Comparison of ENCODE assay signal across 22 mouse cellular contexts in genomic region chr1:38885956-38886355, GRCm38 (mm10). TPM values are rescaled to one million over a fixed set of nuclear protein-coding genes. Genes with fewer than 3 reads are reported as not detected.
DNase-seq lines count a peak whose midpoint lies in the region; ATAC-seq and TF ChIP-seq lines count a peak whose summit lies in the region.
"Had no signal": no experiment of that assay in that cellular context is flagged by ENCODE, and none has a peak within 500 bp of the region (broad histone marks: within the 10 kb centered on the region; RNA-seq: fewer than 3 reads in every experiment).

No protein-coding gene starts in this region.

- intact Hi-C loops in left cerebral cortex, postnatal 36 days (cut with DNase I): no loop called here

- no peak for ATAC-seq in G1E (ENCODE audit: extremely low read depth, insufficient number of reproducible peaks, low FRiP score, poor library complexity, severe bottlenecking)
- no peak for ATAC-seq in midbrain, embryonic 16.5 days
- ATAC-seq: forebrain, embryonic 16.5 days; lung, postnatal 0 days had no signal

- no peaks in the 10 kb centered on the region for H3K27me3 ChIP-seq in G1E (ENCODE audit: insufficient read depth, low read length)
- H3K27me3 ChIP-seq in midbrain, embryonic 16.5 days (ENCODE audit: control insufficient read depth, insufficient read depth, low read depth, low read length): no peaks in the 10 kb centered on the region
- H3K27me3 ChIP-seq: hindbrain, embryonic 15.5 days; liver, embryonic 13.5 days; stomach, embryonic 15.5 days had no signal

- H3K4me3 ChIP-seq in G1E (ENCODE audit: low read depth, low read length): peak overlapping the region; percentile 25; the same call in 1 of the 2 replicates
- H3K4me3 ChIP-seq in midbrain, embryonic 16.5 days (ENCODE audit: low read depth, low read length): no peak overlapping the region
- H3K4me3 ChIP-seq: hindbrain, embryonic 15.5 days; liver, embryonic 13.5 days; midbrain, embryonic 10.5 days; stomach, embryonic 15.5 days had no signal

- no peaks in the 10 kb centered on the region for H3K9me3 ChIP-seq in G1E (replicated peaks)
- H3K9me3 ChIP-seq in midbrain, embryonic 16.5 days (replicated peaks; ENCODE audit: control insufficient read depth, low read length, poor library complexity, severe bottlenecking): no peaks in the 10 kb centered on the region
- H3K9me3 ChIP-seq: hindbrain, embryonic 15.5 days; liver, embryonic 13.5 days; midbrain, embryonic 10.5 days; stomach, embryonic 15.5 days had no signal

- TF ChIP-seq CTCF in G1E (IDR thresholded peaks at IDR 0.05; ENCODE audit: low read depth, low read length): no peak

- no peak overlapping the region for H3K9ac ChIP-seq in midbrain, embryonic 16.5 days (ENCODE audit: low read depth, low read length)
- H3K9ac ChIP-seq: hindbrain, embryonic 15.5 days; liver, embryonic 13.5 days; stomach, embryonic 15.5 days had no signal

- H3K4me2 ChIP-seq in midbrain, embryonic 16.5 days (ENCODE audit: low read length): no peak overlapping the region
- H3K4me2 ChIP-seq: hindbrain, embryonic 15.5 days; liver, embryonic 13.5 days; stomach, embryonic 15.5 days had no signal

- H3K4me1 ChIP-seq in G1E (ENCODE audit: insufficient read depth, low read depth, low read length): peaks cover 90% of the 10 kb centered on the region
- no peaks in the 10 kb centered on the region for H3K4me1 ChIP-seq in midbrain, embryonic 16.5 days (ENCODE audit: control insufficient read depth, insufficient read depth, low read length)
- H3K4me1 ChIP-seq: hindbrain, embryonic 15.5 days; liver, embryonic 13.5 days; stomach, embryonic 15.5 days had no signal

- H3K36me3 ChIP-seq in G1E (replicated peaks): peaks cover 60% of the 10 kb centered on the region
- peaks cover 14% of the 10 kb centered on the region for H3K36me3 ChIP-seq in midbrain, embryonic 16.5 days (ENCODE audit: control insufficient read depth, insufficient read depth, low read length)
- H3K36me3 ChIP-seq: liver, embryonic 13.5 days; stomach, embryonic 15.5 days had no signal

- H3K27ac ChIP-seq in midbrain, embryonic 16.5 days (ENCODE audit: low read length): no peak overlapping the region
- H3K27ac ChIP-seq: hindbrain, embryonic 15.5 days; liver, embryonic 13.5 days; midbrain, embryonic 10.5 days; stomach, embryonic 15.5 days had no signal

- 79% methylated on average over 2 of the region's 2 CpGs for WGBS in midbrain, embryonic 16.5 days

- peak; percentile 66 for DNase-seq in CD4-positive helper T cell, adult 2 months (ENCODE audit: low read depth, low spot score)
- no peak for DNase-seq in G1E (ENCODE audit: low spot score)
- DNase-seq in induced T-regulatory cell, adult 2 months (ENCODE audit: low read depth): peak; percentile 69
- peak; percentile 71 for DNase-seq in thymus, postnatal 0 days (ENCODE audit: low spot score)
- no peak for DNase-seq in lung, adult 18-20 months
- DNase-seq in left cerebral cortex, postnatal 36 days (ENCODE audit: low spot score in 2 of 2): no peak
- no peak for DNase-seq in adrenal gland, adult (ENCODE audit: inconsistent age in 2 of 2, low spot score in 1 of 2)
- DNase-seq: adrenal gland, adult 8-10 months; cerebellum, adult 8-10 months; heart, postnatal 10 days; kidney, adult 18-20 months; kidney, postnatal 36 days; liver, embryonic 13.5 days had no signal

RNA-seq across cellular contexts. Expression of gene Chst10, which starts 12.0 kb away (rescaled TPM):
- 110 and 124 TPM in 2 replicates for total RNA-seq in G1E (2014; fragmentation: Nextera tagmentation)
- 41.3 and 45.6 TPM in 2 replicates for total RNA-seq in G1E (2017)
- 19.7 and 22.8 TPM in 2 replicates for polyA plus RNA-seq in G1E (2012)
- polyA plus RNA-seq in thymus, postnatal 0 days (2015; fragmentation: Nextera tagmentation; extraction: Ambion mirVana): 24.0 and 25.5 TPM in 2 replicates
- total RNA-seq in left cerebral cortex, postnatal 36 days (2021): 10 to 100 TPM; 58.8 to 65.8 TPM
- polyA plus RNA-seq in midbrain, embryonic 16.5 days (2015; fragmentation: Nextera tagmentation; extraction: Ambion mirVana): 63.8 and 64.4 TPM in 2 replicates

RNA-seq across cellular contexts. Expression of gene Lonrf2, which starts 49.4 kb away (rescaled TPM):
- total RNA-seq in G1E (2014; fragmentation: Nextera tagmentation): 41.8 and 42.0 TPM in 2 replicates
- 43.1 and 48.5 TPM in 2 replicates for total RNA-seq in G1E (2017)
- polyA plus RNA-seq in G1E (2012): 2.8 and 2.9 TPM in 2 replicates
- polyA plus RNA-seq in thymus, postnatal 0 days (2015; fragmentation: Nextera tagmentation; extraction: Ambion mirVana): 0.09 and 0.10 TPM in 2 replicates
- 100 to 1,000 TPM; 108 to 120 TPM for total RNA-seq in left cerebral cortex, postnatal 36 days (2021)
- 24.7 and 27.3 TPM in 2 replicates for polyA plus RNA-seq in midbrain, embryonic 16.5 days (2015; fragmentation: Nextera tagmentation; extraction: Ambion mirVana)

RNA-seq across cellular contexts. Expression of gene Nms, which starts 53.0 kb away (rescaled TPM):
- not detected in 2 replicates for total RNA-seq in G1E (2014; fragmentation: Nextera tagmentation)
- not detected in 2 replicates for total RNA-seq in G1E (2017)
- polyA plus RNA-seq in G1E (2012): not detected in 2 replicates
- polyA plus RNA-seq in thymus, postnatal 0 days (2015; fragmentation: Nextera tagmentation; extraction: Ambion mirVana): 0.86 and 0.88 TPM in 2 replicates
- total RNA-seq in left cerebral cortex, postnatal 36 days (2021): not detected
- polyA plus RNA-seq in midbrain, embryonic 16.5 days (2015; fragmentation: Nextera tagmentation; extraction: Ambion mirVana): 0.25 and 0.29 TPM in 2 replicates
- total RNA-seq: adrenal gland, adult 8-10 months; gastrocnemius, adult 8-10 months; heart, postnatal 10 days; layer of hippocampus, postnatal 25 days had no signal
- polyA plus RNA-seq: limb, embryonic 11.5 days; liver, embryonic 13.5 days; lung, postnatal 0 days; midbrain, embryonic 10.5 days; stomach, embryonic 15.5 days had no signal

Comparison
In these comparisons a context has a peak if more than half of its experiments do, and no peak if none do; other contexts are left out.
1. DNase-seq: peak in CD4-positive helper T cell, adult 2 months (single experiment), induced T-regulatory cell, adult 2 months (single experiment) and thymus, postnatal 0 days (single experiment); none in G1E (single experiment), lung, adult 18-20 months (0 of 2), left cerebral cortex, postnatal 36 days (0 of 2) and adrenal gland, adult (0 of 2).